Mouse (Mus musculus): ENCODE results near the gene Rmnd5b. TPM values are rescaled to one million over a fixed set of nuclear protein-coding genes. Genes with fewer than 3 reads are reported as not detected.

The Rmnd5b gene
- total and polyA plus RNA-seq, 3 experiments, result 41.1 to 59.5 (median 46.7) TPM

DNA sequence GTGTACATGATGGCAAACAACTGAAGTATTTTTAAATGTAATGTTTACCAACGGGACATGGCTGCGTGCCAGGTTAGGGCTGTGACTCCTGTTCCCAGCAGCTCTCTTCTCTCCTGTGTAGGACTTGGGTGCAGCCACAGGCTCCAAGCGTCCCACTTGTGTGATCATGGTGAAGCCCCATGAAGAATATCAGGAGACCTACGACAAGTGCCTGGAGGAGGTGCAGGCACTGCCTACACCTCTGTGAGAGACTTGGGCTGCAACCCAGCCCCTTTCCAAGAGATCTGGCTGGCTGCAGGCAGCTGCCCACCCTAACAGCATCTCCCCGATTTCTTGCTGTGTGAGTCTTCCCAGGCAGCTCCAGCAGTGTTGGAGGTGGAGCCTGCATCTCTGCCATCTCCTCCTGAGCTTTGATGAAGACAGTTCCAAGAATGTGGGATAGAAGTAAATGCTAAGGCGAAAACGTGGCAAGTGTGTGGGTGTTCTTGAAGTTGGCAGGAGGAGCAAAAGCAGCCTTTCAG lies 12.7 kb downstream of the Rmnd5b start:
- Histone ChIP-seq H3K79me2 (replicated peaks; ENCODE audit: control insufficient read depth, extremely low read depth, insufficient read depth, poor library complexity, severe bottlenecking) (peaks cover 28% of the 10 kb centered on the region), H3K4me3 (replicated peaks in 1 of 3; ENCODE audit: low read depth in 2 of 3, low read length in 2 of 3, poor library complexity in 1 of 3) (no peak overlapping the region), H3K27me3 (replicated peaks) (no peaks in the 10 kb centered on the region), H3K4me1 (ENCODE audit: control insufficient read depth in 1 of 2, insufficient read depth in 2 of 2) (peaks cover 12 to 55% of the 10 kb centered on the region in 2 experiments), H3K36me3 (replicated peaks in 1 of 2; ENCODE audit: control insufficient read depth in 1 of 2, insufficient read depth in 1 of 2, low read length in 1 of 2) (peaks cover 65 to 69% of the 10 kb centered on the region in 2 experiments), H3K4me2 (ENCODE audit: insufficient read depth, low read depth, poor library complexity, severe bottlenecking) (no peak overlapping the region), H3K9me3 (replicated peaks; ENCODE audit: low read length) (no peaks in the 10 kb centered on the region), H3K27ac (ENCODE audit: insufficient read depth, low read depth) (no peak overlapping the region), H3K9ac (ENCODE audit: insufficient read depth, low read depth) (no peak overlapping the region)
- dilution Hi-C loops (cut with MboI; ENCODE audit: extremely low pct_ligation_motif_present, extremely low pct_unique_long_range_greater_than_20kb, low sequenced_read_pairs) (no loop called here), in situ Hi-C loops (cut with MboI; ENCODE audit: low pct_ligation_motif_present, low pct_unique_long_range_greater_than_20kb, low sequenced_read_pairs) (no loop called here)
- DNase-seq (ENCODE audit: extremely low read depth), result no peak
- no peak for TF ChIP-seq SIN3A (IDR thresholded peaks at IDR 0.05; ENCODE audit: low read length)
- TF ChIP-seq ZC3H11A (IDR thresholded peaks at IDR 0.05; ENCODE audit: low read depth, low read length), result no peak
- TF ChIP-seq HCFC1 (IDR thresholded peaks at IDR 0.05; ENCODE audit: low read depth, low read length), result no peak
- no peak for TF ChIP-seq RAD21 (IDR thresholded peaks at IDR 0.05; ENCODE audit: low read depth, low read length)
- TF ChIP-seq BHLHE40 (IDR thresholded peaks at IDR 0.05; ENCODE audit: low read depth, low read length), result no peak
- no peak for TF ChIP-seq ETS1 (conservative IDR thresholded peaks at IDR 0.05; ENCODE audit: low read depth, low read length)
- no peak for TF ChIP-seq JUN (IDR thresholded peaks at IDR 0.05; ENCODE audit: insufficient read depth, low read depth, low read length)
- no peak for TF ChIP-seq SMC3 (IDR thresholded peaks at IDR 0.05; ENCODE audit: low read depth, low read length)
- no peak for TF ChIP-seq MAX (IDR thresholded peaks at IDR 0.05; ENCODE audit: low read length)
- TF ChIP-seq GABPA (IDR thresholded peaks at IDR 0.05; ENCODE audit: insufficient replicate concordance, low read depth, low read length), result no peak

DNA sequence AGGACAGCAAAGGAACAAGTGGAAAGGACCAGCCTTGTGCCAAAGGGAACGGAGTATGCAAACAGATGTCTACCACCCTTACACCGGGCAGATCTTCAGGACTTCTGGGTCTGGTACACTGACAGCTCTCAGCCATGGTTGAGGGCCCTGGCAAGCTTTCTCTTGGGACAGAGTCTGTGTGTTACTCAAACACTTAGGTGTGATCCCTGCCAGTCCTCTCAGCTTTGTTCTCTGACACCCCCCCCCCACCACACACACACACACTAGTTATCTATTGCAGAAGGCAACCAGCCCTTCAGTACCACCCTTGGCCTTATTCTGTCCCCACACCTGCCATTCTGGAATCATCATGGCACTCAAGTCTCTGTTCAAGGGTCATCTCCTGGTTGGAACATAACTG lies 13.9 kb downstream of the Rmnd5b start:
- in situ Hi-C loops (cut with MboI; ENCODE audit: low pct_ligation_motif_present, low pct_unique_long_range_greater_than_20kb, low sequenced_read_pairs), result no loop called here
- H3K27ac ChIP-seq (ENCODE audit: insufficient read depth, low read depth), result no peak overlapping the region
- peaks cover 52 to 56% of the 10 kb centered on the region in 2 experiments for H3K36me3 ChIP-seq (replicated peaks in 1 of 2; ENCODE audit: control insufficient read depth in 1 of 2, insufficient read depth in 1 of 2, low read length in 1 of 2)
- DNase-seq (ENCODE audit: extremely low read depth), result no peak
- H3K9me3 ChIP-seq (replicated peaks; ENCODE audit: low read length), result no peaks in the 10 kb centered on the region
- dilution Hi-C loops (cut with MboI; ENCODE audit: extremely low pct_ligation_motif_present, extremely low pct_unique_long_range_greater_than_20kb, low sequenced_read_pairs), result no loop called here
- peaks cover 12 to 58% of the 10 kb centered on the region in 2 experiments for H3K4me1 ChIP-seq (ENCODE audit: control insufficient read depth in 1 of 2, insufficient read depth in 2 of 2)
- peaks cover 28% of the 10 kb centered on the region for H3K79me2 ChIP-seq (replicated peaks; ENCODE audit: control insufficient read depth, extremely low read depth, insufficient read depth, poor library complexity, severe bottlenecking)
- no peak overlapping the region for H3K9ac ChIP-seq (ENCODE audit: insufficient read depth, low read depth)
- H3K27me3 ChIP-seq (replicated peaks), result no peaks in the 10 kb centered on the region
- H3K4me2 ChIP-seq (ENCODE audit: insufficient read depth, low read depth, poor library complexity, severe bottlenecking), result no peak overlapping the region
- H3K4me3 ChIP-seq (replicated peaks in 1 of 3; ENCODE audit: low read depth in 2 of 3, low read length in 2 of 3, poor library complexity in 1 of 3), result no peak overlapping the region
- TF ChIP-seq BHLHE40 (IDR thresholded peaks at IDR 0.05; ENCODE audit: low read depth, low read length), result no peak
- no peak for TF ChIP-seq ZKSCAN1 (IDR thresholded peaks at IDR 0.05; ENCODE audit: borderline replicate concordance, low read depth, low read length)

DNA sequence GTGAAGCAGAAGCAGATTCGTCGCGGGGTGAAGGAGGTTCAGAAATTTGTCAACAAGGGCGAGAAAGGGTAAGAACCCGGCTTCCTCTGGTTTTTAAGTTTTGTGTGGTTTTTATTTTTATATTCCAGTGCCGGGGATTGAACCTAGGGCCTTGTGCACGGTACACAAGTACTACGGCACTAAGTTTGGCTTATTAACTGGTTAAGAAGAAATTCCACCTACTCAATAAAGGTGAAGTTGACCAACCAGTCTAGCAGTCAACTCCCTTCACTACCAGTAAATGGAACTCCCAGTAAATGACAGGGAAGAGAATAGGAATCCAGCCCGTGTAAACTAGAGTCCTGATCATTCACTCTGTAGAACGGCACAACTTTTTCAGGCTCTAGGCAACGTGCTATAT lies 15.6 kb downstream of the Rmnd5b start:
- in situ Hi-C loops (cut with MboI; ENCODE audit: low pct_ligation_motif_present, low pct_unique_long_range_greater_than_20kb, low sequenced_read_pairs) (no loop called here), dilution Hi-C loops (cut with MboI; ENCODE audit: extremely low pct_ligation_motif_present, extremely low pct_unique_long_range_greater_than_20kb, low sequenced_read_pairs) (no loop called here)
- Histone ChIP-seq H3K36me3 (replicated peaks in 1 of 2; ENCODE audit: control insufficient read depth in 1 of 2, insufficient read depth in 1 of 2, low read length in 1 of 2) (peaks cover 39 to 41% of the 10 kb centered on the region in 2 experiments), H3K4me1 (ENCODE audit: control insufficient read depth in 1 of 2, insufficient read depth in 2 of 2) (peaks cover 12 to 56% of the 10 kb centered on the region in 2 experiments), H3K9me3 (replicated peaks; ENCODE audit: low read length) (no peaks in the 10 kb centered on the region), H3K4me2 (ENCODE audit: insufficient read depth, low read depth, poor library complexity, severe bottlenecking) (peak overlapping the region; percentile 84), H3K9ac (ENCODE audit: insufficient read depth, low read depth) (peak overlapping the region; percentile 87), H3K4me3 (replicated peaks in 1 of 3; ENCODE audit: low read depth in 2 of 3, low read length in 2 of 3, poor library complexity in 1 of 3) (peak overlapping the region; percentile 64 to 93 (median 68)), H3K27me3 (replicated peaks) (no peaks in the 10 kb centered on the region), H3K79me2 (replicated peaks; ENCODE audit: control insufficient read depth, extremely low read depth, insufficient read depth, poor library complexity, severe bottlenecking) (peaks cover 28% of the 10 kb centered on the region), H3K27ac (ENCODE audit: insufficient read depth, low read depth) (peak overlapping the region; percentile 63)
- no peak for TF ChIP-seq PAX5 (IDR thresholded peaks at IDR 0.05; ENCODE audit: low read length)
- no peak for TF ChIP-seq ZKSCAN1 (IDR thresholded peaks at IDR 0.05; ENCODE audit: borderline replicate concordance, low read depth, low read length)
- no peak for TF ChIP-seq MAX (IDR thresholded peaks at IDR 0.05; ENCODE audit: low read length)
- TF ChIP-seq ETS1 (conservative IDR thresholded peaks at IDR 0.05; ENCODE audit: low read depth, low read length), result no peak
- TF ChIP-seq SMC3 (IDR thresholded peaks at IDR 0.05; ENCODE audit: low read depth, low read length), result no peak
- TF ChIP-seq CHD1 (IDR thresholded peaks at IDR 0.05; ENCODE audit: low read depth, low read length), result no peak
- TF ChIP-seq BHLHE40 (IDR thresholded peaks at IDR 0.05; ENCODE audit: low read depth, low read length), result no peak
- no peak for TF ChIP-seq JUN (IDR thresholded peaks at IDR 0.05; ENCODE audit: insufficient read depth, low read depth, low read length)
- DNase-seq (ENCODE audit: extremely low read depth), result no peak

Measured in CH12.LX (cell line).